Mouse (Mus musculus) forebrain, embryonic 15.5 days (tissue): ENCODE measurements at regions not wholly inside any gene's neighbourhood (a gene's known extent, or its start where the extent isn't known, plus 50 kb on each side); places are given as distances from the start of the nearest gene placed in this dataset.
A peak's percentile ranks its signal among the peaks of the same experiment; 100 is the strongest.
"Not testable (repeated sequence)": the region's sequence is repeated elsewhere in the genome, so short reads cannot be mapped to it uniquely, and the experiment has no call there.

ENCODE experiments used
- ATAC-seq: fragments of 200-750 bp; cut with Nextera tagmentation; replicated peaks from 2 replicates; pipeline ENCODE4 v1.8.0; 2017; ENCODE audit warnings: mild to moderate bottlenecking, moderate TSS enrichment, moderate library complexity
- H3K27ac ChIP-seq: fragments of 300-500 bp; sonication (generic); replicated peaks from 2 replicates; pipeline ENCODE4 v1.5.1; 2015; ENCODE audit warnings: mild to moderate bottlenecking, inconsistent platforms
- H3K27me3 ChIP-seq: fragments of 300-500 bp; sonication (generic); 2 replicates; pipeline ENCODE4 v1.6.1; 2015; ENCODE audit warnings: inconsistent platforms
- H3K36me3 ChIP-seq: fragments of 300-500 bp; sonication (generic); 2 replicates; pipeline ENCODE4 v1.6.1; 2015; ENCODE audit warnings: mild to moderate bottlenecking, inconsistent platforms
- H3K4me1 ChIP-seq: fragments of 300-500 bp; sonication (generic); 2 replicates; pipeline ENCODE4 v1.6.1; 2015; ENCODE audit warnings: inconsistent platforms
- H3K4me2 ChIP-seq: fragments of 300-500 bp; sonication (generic); replicated peaks from 2 replicates; pipeline ENCODE4 v1.6.1; 2015; ENCODE audit warnings: mild to moderate bottlenecking, inconsistent platforms
- H3K4me3 ChIP-seq: fragments of 300-500 bp; sonication (generic); 2 replicates; pipeline ENCODE4 v1.5.1; 2015; ENCODE audit warnings: mild to moderate bottlenecking, inconsistent platforms
- H3K9ac ChIP-seq: fragments of 300-500 bp; sonication (generic); replicated peaks from 2 replicates; pipeline ENCODE4 v1.6.1; 2015; ENCODE audit warnings: mild to moderate bottlenecking, inconsistent platforms
- H3K9me3 ChIP-seq: fragments of 300-500 bp; sonication (generic); 2 replicates; pipeline ENCODE4 v1.6.1; 2016; ENCODE audit warnings: inconsistent platforms
- WGBS: fragments of 180-500 bp; shearing (Covaris S2); methylation state at CpG from one replicate; pipeline ENCODE4 v1.1.7; 2015; ENCODE audit warnings: mixed read lengths; 5-methylcytosine and 5-hydroxymethylcytosine counted together

GRCm38 (mm10) chr5:96898120-96898672 is 99.3 kb upstream of the Bmp2k start:
- H3K36me3 ChIP-seq: no peaks in the 10 kb centered on the region
- H3K4me3 ChIP-seq: no peak overlapping the region
- no peak overlapping the region for H3K4me2 ChIP-seq
- H3K27ac ChIP-seq: no peak overlapping the region
- 77% methylated on average over 8 of the region's 8 CpGs for WGBS
- H3K4me1 ChIP-seq: no peaks in the 10 kb centered on the region
- H3K9ac ChIP-seq: no peak overlapping the region
- H3K27me3 ChIP-seq: no peaks in the 10 kb centered on the region
- ATAC-seq: no peak
- H3K9me3 ChIP-seq: no peaks in the 10 kb centered on the region

- ATAC-seq: no peak
- whole genome bisulfite sequencing: 73% methylated on average over 5 of the region's 5 CpGs
- H3K27me3 ChIP-seq: no peaks in the 10 kb centered on the region
Observed at GRCm38 (mm10) chr5:96898695-96899094, 98.8 kb upstream of the Bmp2k start.

GRCm38 (mm10) chr5:96905572-96906271 is 91.8 kb upstream of the Bmp2k start:
- no peaks in the 10 kb centered on the region for H3K9me3 ChIP-seq
- peak overlapping the region; percentile 33 for H3K4me2 ChIP-seq
- H3K36me3 ChIP-seq: no peaks in the 10 kb centered on the region
- ATAC-seq: peak; percentile 92
- WGBS: 27% methylated on average over 17 of the region's 17 CpGs
- peak overlapping the region; percentile 2; the same call in 1 of the 2 replicates for H3K9ac ChIP-seq
- no peak overlapping the region for H3K4me3 ChIP-seq
- peaks cover 7% of the 10 kb centered on the region for H3K4me1 ChIP-seq
- 0 out of 2 replicates have a peak overlapping the region, but pooled peaks have one; percentile 6 for H3K27ac ChIP-seq
- H3K27me3 ChIP-seq: no peaks in the 10 kb centered on the region

More at GRCm38 (mm10) chr5:96898695-96899094, 98.8 kb upstream of the Bmp2k start:
- Histone ChIP-seq H3K9ac (no peak overlapping the region), H3K27ac (no peak overlapping the region), H3K9me3 (no peaks in the 10 kb centered on the region), H3K4me3 (no peak overlapping the region), H3K4me2 (no peak overlapping the region), H3K36me3 (no peaks in the 10 kb centered on the region), H3K4me1 (no peaks in the 10 kb centered on the region)

GRCm38 (mm10) chr5:96908371-96908770 is 89.1 kb upstream of the Bmp2k start:
- ATAC-seq, H3K27ac ChIP-seq, H3K4me1 ChIP-seq, H3K4me3 ChIP-seq, H3K36me3 ChIP-seq, H3K9ac ChIP-seq, H3K9me3 ChIP-seq, H3K27me3 ChIP-seq, H3K4me2 ChIP-seq: not testable (repeated sequence)
- 95% methylated on average over 2 of the region's 2 CpGs for WGBS

- Histone ChIP-seq H3K27ac (no peak overlapping the region), H3K36me3 (no peaks in the 10 kb centered on the region), H3K27me3 (no peaks in the 10 kb centered on the region), H3K4me2 (no peak overlapping the region), H3K9me3 (no peaks in the 10 kb centered on the region), H3K9ac (no peak overlapping the region), H3K4me3 (no peak overlapping the region), H3K4me1 (peaks cover 7% of the 10 kb centered on the region)
- 81% methylated on average over 6 of the region's 6 CpGs for WGBS
- no peak for ATAC-seq
Observed at GRCm38 (mm10) chr5:96909218-96909617, 88.3 kb upstream of the Bmp2k start.

- ATAC-seq: 0 out of 2 replicates have a peak, but pooled peaks have one; percentile 32
- 52% methylated on average over 13 of the region's 13 CpGs for WGBS
- H3K27me3 ChIP-seq: no peaks in the 10 kb centered on the region
- no peak overlapping the region for H3K27ac ChIP-seq
- no peak overlapping the region for H3K4me3 ChIP-seq
- no peak overlapping the region for H3K9ac ChIP-seq
- no peaks in the 10 kb centered on the region for H3K9me3 ChIP-seq
- H3K4me1 ChIP-seq: no peaks in the 10 kb centered on the region
- no peaks in the 10 kb centered on the region for H3K36me3 ChIP-seq
- no peak overlapping the region; the same call in 1 of the 2 replicates for H3K4me2 ChIP-seq
Observed at GRCm38 (mm10) chr5:96911550-96912253, 85.8 kb upstream of the Bmp2k start.

GRCm38 (mm10) chr5:96912254-96912635 is 85.2 kb upstream of the Bmp2k start:
- no peak overlapping the region for H3K4me3 ChIP-seq
- no peak overlapping the region for H3K27ac ChIP-seq
- H3K9ac ChIP-seq: no peak overlapping the region
- no peak overlapping the region for H3K4me2 ChIP-seq
- no peaks in the 10 kb centered on the region for H3K27me3 ChIP-seq
- H3K9me3 ChIP-seq: no peaks in the 10 kb centered on the region
- ATAC-seq: no peak
- WGBS: 92% methylated on average over 4 of the region's 4 CpGs
- no peaks in the 10 kb centered on the region for H3K4me1 ChIP-seq
- no peaks in the 10 kb centered on the region for H3K36me3 ChIP-seq

- Histone ChIP-seq H3K9me3 (no peaks in the 10 kb centered on the region), H3K4me1 (no peaks in the 10 kb centered on the region), H3K27ac (no peak overlapping the region), H3K27me3 (no peaks in the 10 kb centered on the region), H3K9ac (no peak overlapping the region), H3K36me3 (no peaks in the 10 kb centered on the region), H3K4me3 (no peak overlapping the region), H3K4me2 (no peak overlapping the region)
- 83% methylated on average over 4 of the region's 4 CpGs for WGBS
- ATAC-seq: no peak
Observed at GRCm38 (mm10) chr5:96912781-96913180, 84.7 kb upstream of the Bmp2k start.

- no peak for ATAC-seq
- 69% methylated on average over 1 of the region's 1 CpGs for WGBS
Observed at GRCm38 (mm10) chr5:96913711-96914110, 83.8 kb upstream of the Bmp2k start.

GRCm38 (mm10) chr5:96914696-96915404 is 82.6 kb upstream of the Bmp2k start:
- H3K27ac ChIP-seq: no peak overlapping the region
- H3K9ac ChIP-seq: no peak overlapping the region
- H3K27me3 ChIP-seq: no peaks in the 10 kb centered on the region
- no peak overlapping the region for H3K4me2 ChIP-seq
- no peak for ATAC-seq
- H3K9me3 ChIP-seq: no peaks in the 10 kb centered on the region
- H3K36me3 ChIP-seq: no peaks in the 10 kb centered on the region
- WGBS: 91% methylated on average over 4 of the region's 4 CpGs
- H3K4me3 ChIP-seq: no peak overlapping the region
- H3K4me1 ChIP-seq: no peaks in the 10 kb centered on the region

More at GRCm38 (mm10) chr5:96913711-96914110, 83.8 kb upstream of the Bmp2k start:
- Histone ChIP-seq H3K27ac (no peak overlapping the region), H3K4me1 (no peaks in the 10 kb centered on the region), H3K36me3 (no peaks in the 10 kb centered on the region), H3K9ac (no peak overlapping the region), H3K9me3 (no peaks in the 10 kb centered on the region), H3K27me3 (no peaks in the 10 kb centered on the region), H3K4me2 (no peak overlapping the region), H3K4me3 (no peak overlapping the region)

- WGBS: 72% methylated on average over 6 of the region's 6 CpGs
- Histone ChIP-seq H3K4me1 (no peaks in the 10 kb centered on the region; the same call in 1 of the 2 replicates), H3K4me2 (no peak overlapping the region), H3K9ac (no peak overlapping the region), H3K27ac (no peak overlapping the region), H3K36me3 (no peaks in the 10 kb centered on the region), H3K4me3 (no peak overlapping the region), H3K27me3 (no peaks in the 10 kb centered on the region), H3K9me3 (no peaks in the 10 kb centered on the region)
- no peak for ATAC-seq
Observed at GRCm38 (mm10) chr5:96916897-96917296, 80.6 kb upstream of the Bmp2k start.
